Mouse (Mus musculus) 3T3-L1 (cell line): ENCODE data around the gene Sfxn3.

Source experiments
- DNase-seq: peaks from one replicate; pipeline ENCODE4 v3.0.0-alpha.2; 2015; ENCODE audit warnings: low read depth, low spot score

Gene Sfxn3

DNA sequence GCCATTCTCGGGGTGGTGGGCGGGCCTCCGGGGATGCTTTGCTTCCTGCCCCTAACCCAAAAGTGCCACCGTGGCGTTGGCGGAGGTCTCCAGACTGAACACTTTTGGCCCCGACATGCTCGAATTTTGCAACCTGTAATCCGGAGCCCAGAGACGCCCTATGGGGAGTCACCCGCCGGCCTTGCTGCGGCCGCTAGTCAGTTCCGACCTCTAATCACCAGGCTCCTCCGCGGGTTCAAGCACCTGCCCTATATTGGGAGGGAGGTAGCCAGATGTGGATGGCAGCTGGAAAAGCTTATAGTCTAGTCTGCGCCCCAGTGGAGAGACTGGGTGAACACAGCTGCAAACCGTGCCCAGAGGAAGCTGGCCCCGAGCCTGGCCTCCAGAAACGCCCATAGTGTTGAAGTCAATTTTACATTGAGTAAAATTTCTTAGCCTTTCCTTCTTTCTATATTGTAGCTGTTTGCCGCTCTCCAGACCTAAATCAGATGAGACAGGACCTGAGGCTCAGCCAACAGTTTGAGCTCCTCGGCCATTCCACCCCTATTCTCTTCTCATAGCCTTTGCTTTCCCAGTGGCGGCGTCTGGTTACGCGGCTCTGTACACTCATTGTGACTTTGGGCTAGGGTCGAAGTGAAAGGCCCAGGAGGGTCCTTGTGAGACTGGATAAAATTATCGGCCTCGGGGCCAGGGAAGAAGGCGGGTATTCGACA, 28.2 kb downstream of the Sfxn3 start:
- DNase-seq = peak; percentile 90

- no peak for DNase-seq
Observed at GRCm38 (mm10) chr19:45076036-45076575, 28.8 kb downstream of the Sfxn3 start.

DNA sequence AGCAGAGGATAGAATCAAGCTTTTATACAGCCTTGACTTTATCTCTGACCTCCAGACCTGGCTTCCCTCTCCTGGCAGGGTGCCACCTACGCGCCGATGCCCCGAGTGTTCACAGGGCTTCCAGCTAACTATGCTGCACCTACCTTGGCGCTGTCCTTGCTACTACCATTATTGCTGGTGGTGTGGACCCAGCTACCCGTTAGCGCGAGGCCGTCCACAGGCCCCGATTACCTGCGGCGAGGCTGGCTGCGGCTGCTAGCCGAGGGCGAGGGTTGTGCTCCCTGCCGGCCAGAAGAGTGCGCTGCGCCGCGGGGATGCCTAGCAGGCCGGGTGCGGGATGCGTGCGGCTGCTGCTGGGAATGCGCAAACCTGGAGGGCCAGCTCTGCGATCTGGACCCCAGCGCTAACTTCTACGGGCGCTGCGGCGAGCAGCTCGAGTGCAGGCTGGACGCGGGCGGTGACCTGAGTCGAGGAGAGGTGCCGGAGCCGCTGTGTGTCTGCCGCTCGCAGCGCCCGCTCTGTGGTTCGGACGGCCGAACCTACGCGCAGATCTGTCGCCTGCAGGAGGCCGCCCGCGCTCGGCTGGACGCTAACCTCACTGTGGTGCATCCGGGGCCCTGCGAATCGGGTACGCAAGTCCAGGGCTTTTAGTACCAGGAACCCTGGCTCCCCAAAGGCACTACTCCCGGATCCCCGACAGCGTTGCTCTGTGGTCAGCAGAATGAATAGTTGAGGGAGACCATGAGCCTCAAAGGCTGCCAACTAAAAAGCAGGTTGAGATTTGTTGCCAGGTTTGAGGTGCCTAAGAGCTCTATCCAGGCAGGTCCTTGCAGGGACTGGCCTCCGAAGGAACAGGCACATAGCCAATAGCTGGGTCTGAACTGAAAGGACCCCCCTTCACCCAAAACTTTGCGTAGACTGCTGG, 29.5 kb downstream of the Sfxn3 start:
- DNase-seq = no peak

- no peak for DNase-seq
Observed at GRCm38 (mm10) chr19:45077742-45078645, 30.7 kb downstream of the Sfxn3 start.

GRCm38 (mm10) chr19:45078971-45079764, 31.9 kb downstream of the Sfxn3 start:
- peak; percentile 79 for DNase-seq

- peak; percentile 86 for DNase-seq
Observed at GRCm38 (mm10) chr19:45079769-45080515, 32.6 kb downstream of the Sfxn3 start.

- peak; percentile 39 for DNase-seq
Observed at GRCm38 (mm10) chr19:45080711-45081110, 33.4 kb downstream of the Sfxn3 start.

DNA sequence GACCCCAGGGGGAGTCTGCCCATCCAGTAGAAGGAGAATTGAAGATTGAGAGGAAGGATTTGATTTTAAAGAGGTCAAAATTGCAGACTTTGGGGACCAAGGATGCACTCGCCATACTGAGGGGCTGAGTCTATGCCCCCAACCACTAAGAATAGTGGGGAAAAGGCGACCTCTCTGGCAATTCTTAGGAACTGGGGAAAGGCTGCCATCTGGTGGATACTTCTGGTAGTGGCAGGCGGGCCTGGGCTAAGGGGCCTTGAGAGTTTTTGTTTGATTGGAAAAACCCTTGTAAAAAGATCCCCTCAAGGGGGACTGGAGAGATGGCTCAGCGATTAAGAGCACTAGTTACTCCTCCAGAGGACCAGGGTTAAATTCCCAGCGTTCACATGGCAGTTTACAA, 34.0 kb downstream of the Sfxn3 start:
- DNase-seq = peak; percentile 89

DNA sequence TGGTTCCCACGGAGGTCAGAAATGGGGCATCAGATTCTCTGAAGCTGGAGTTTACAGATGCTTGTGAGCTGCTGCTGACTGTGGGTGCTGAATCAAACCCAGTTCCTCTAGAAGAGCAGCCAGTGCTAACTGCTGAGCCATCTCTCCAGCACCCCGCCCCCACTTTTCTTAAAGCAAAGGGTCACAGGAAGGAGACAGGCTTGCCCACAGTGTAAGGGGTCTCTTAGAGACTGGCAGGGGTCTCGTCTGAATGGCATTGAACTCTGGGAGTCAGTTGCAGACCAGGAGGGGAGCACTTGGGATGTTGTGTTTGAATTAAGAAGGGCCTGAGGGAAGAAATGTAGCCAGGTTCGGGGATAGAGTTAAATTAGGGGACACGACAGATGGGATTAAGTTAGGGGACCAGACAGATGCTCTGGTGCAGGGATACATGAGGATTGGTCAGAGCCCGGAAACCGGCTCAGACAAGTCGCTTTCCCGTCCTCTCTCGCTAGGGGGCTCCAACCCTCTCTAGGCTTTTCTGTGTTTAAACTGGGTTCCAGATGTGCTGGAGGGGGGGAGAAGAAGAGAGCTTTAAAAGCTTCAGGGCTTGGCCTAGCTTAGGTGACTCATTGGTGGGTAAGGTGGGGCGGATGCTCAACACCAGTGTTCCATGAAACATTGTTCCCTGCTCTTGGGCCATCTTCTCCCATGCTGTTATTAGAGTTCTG, 34.7 kb downstream of the Sfxn3 start:
- peak; percentile 99 for DNase-seq

GRCm38 (mm10) chr19:45097868-45098267, 50.6 kb downstream of the Sfxn3 start:
- DNase-seq = peak; percentile 68

GRCm38 (mm10) chr19:45100486-45101270, 53.4 kb downstream of the Sfxn3 start:
- DNase-seq = peak; percentile 27

DNA sequence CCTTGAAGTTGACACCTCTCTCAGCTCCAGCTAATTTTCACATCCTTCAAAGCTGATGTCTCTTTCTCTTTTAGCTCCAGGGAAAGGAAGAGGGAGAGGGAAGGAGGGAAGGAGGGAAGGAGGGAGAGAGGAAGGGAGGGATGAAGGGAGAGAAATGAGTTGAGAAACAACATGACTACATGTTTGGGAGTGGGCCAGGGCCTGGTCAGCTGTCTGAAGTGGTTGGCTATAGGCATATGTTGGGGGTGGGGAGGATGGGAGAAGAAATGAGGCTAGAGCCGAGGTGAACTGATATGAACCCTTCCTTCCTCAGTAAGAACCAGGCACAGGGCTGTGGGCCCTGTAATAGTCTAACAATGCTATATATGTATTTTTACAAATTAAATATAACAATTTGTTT, 58.3 kb downstream of the Sfxn3 start:
- no peak for DNase-seq
